Mouse (Mus musculus) liver, embryonic 13.5 days (tissue): Measurements from ENCODE around the gene Eif3l. TPM values are rescaled to one million over a fixed set of nuclear protein-coding genes. Genes with fewer than 3 reads are reported as not detected.

Source experiments
- ATAC-seq: fragments of 200-750 bp; cut with Nextera tagmentation; 2 replicates; pipeline ENCODE4 v1.8.0; 2017; ENCODE audit warnings: low read depth, mild to moderate bottlenecking, moderate number of reproducible peaks, moderate library complexity
- DNase-seq: peaks from one replicate; pipeline ENCODE4 v3.0.0; 2022
- H3K27ac ChIP-seq: fragments of 300-500 bp; sonication (generic); 2 replicates; pipeline ENCODE4 v1.5.1; 2015; ENCODE audit warnings: moderate library complexity, mild to moderate bottlenecking, inconsistent platforms
- H3K27me3 ChIP-seq: fragments of 300-500 bp; sonication (generic); 2 replicates; pipeline ENCODE4 v1.6.1; 2015; ENCODE audit warnings: mild to moderate bottlenecking, inconsistent platforms
- H3K36me3 ChIP-seq: fragments of 300-500 bp; sonication (generic); 2 replicates; pipeline ENCODE4 v1.6.1; 2015; ENCODE audit warnings: mild to moderate bottlenecking, inconsistent platforms
- H3K4me1 ChIP-seq: fragments of 300-500 bp; sonication (generic); replicated peaks from 2 replicates; pipeline ENCODE4 v1.6.1; 2015; ENCODE audit warnings: inconsistent platforms
- H3K4me2 ChIP-seq: fragments of 300-500 bp; sonication (generic); 2 replicates; pipeline ENCODE4 v1.6.1; 2015; ENCODE audit warnings: inconsistent platforms, mild to moderate bottlenecking, moderate library complexity
- H3K4me3 ChIP-seq: fragments of 300-500 bp; sonication (generic); replicated peaks from 2 replicates; pipeline ENCODE4 v1.5.1; 2015; ENCODE audit warnings: mild to moderate bottlenecking, inconsistent platforms
- H3K9ac ChIP-seq: fragments of 300-500 bp; sonication (generic); 2 replicates; pipeline ENCODE4 v1.6.1; 2015; ENCODE audit warnings: mild to moderate bottlenecking, inconsistent platforms
- H3K9me3 ChIP-seq: fragments of 300-500 bp; sonication (generic); replicated peaks from 2 replicates; pipeline ENCODE4 v1.6.1; 2016; ENCODE audit warnings: inconsistent platforms
- WGBS: fragments of 180-500 bp; shearing (Covaris S2); methylation state at CpG from one replicate; pipeline ENCODE4 v1.1.7; 2015; ENCODE audit not compliant: insufficient replicate concordance; 5-methylcytosine and 5-hydroxymethylcytosine counted together
- polyA plus RNA-seq: library from polyadenylated mRNA; unstranded; fragments of >200 nt; fragmentation: Nextera tagmentation; extraction: Ambion mirVana; gene quantifications from 2 replicates; pipeline ENCODE4 v1.2.1, GENCODE M21; 2015

Gene Eif3l
- polyA plus RNA-seq, 1 experiment from 2014 or later, result 171 TPM

DNA sequence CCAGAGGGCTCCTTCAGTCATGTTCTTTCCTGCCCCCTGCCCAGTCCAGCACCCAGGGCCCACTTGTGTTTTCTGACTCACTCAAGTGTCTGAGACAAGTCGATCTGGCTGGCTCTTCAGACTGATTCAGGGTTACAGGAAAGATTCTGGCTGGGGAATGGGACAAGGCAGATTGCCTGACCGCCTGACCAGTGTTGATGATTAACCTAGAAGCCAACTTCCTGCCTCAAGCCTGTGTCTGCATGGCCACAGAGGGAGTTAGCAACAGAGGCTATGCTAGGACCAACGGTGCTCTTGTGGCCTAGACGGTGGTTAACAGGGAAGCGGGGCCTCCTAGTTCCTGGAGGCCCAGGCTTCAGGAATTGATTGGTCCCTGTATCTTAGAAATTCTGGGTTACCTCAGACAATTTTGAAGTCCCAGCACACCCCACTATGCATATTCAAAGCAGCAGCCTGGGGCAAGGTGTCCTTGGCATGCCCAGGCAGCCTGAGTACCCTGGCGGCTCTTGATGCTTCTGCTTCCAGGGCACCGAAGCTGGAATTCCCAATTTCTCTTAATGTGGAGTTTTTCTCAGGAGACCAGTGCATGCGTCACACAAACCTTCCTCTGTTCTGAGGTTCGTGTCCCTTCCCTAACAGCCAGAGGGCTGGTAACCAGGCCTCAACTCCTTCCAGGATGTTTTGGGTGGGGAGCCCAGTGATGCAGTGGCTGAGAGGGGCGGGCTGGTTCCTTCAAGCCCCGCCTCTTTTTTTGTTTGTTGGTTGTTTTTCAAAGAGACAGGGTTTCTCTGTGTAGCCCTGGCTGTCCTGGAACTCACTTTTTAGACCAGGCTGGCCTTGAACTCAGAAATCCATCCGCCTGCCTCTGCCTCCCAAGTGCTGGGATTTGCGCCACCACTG, 23.3 kb upstream of the Eif3l start:
- Histone ChIP-seq H3K4me1 (peaks cover 35% of the 10 kb centered on the region), H3K4me3 (no peak overlapping the region; the same call in 1 of the 2 replicates), H3K4me2 (peak overlapping the region; percentile 10; the same call in 1 of the 2 replicates), H3K27me3 (0 out of 2 replicates have a peak, but pooled peaks cover 2% of the 10 kb centered on the region), H3K36me3 (peaks cover 54% of the 10 kb centered on the region), H3K27ac (peak overlapping the region; percentile 80), H3K9ac (peak overlapping the region; percentile 8; the same call in 1 of the 2 replicates), H3K9me3 (no peaks in the 10 kb centered on the region)
- ATAC-seq (peak; percentile 59), DNase-seq (no peak)
- WGBS, result 50% methylated on average over 13 of the region's 13 CpGs

- ATAC-seq (no peak), DNase-seq (no peak)
- no peaks in the 10 kb centered on the region for H3K9me3 ChIP-seq
- WGBS, result 76% methylated on average over 2 of the region's 2 CpGs
- peaks cover 60% of the 10 kb centered on the region for H3K36me3 ChIP-seq
- no peaks in the 10 kb centered on the region for H3K27me3 ChIP-seq
- no peak overlapping the region for H3K4me2 ChIP-seq
- H3K27ac ChIP-seq, result peak overlapping the region; percentile 80
- peaks cover 41% of the 10 kb centered on the region for H3K4me1 ChIP-seq
- H3K9ac ChIP-seq, result no peak overlapping the region
- no peak overlapping the region for H3K4me3 ChIP-seq
Measured at GRCm38 (mm10) chr15:79052366-79052765, 22.6 kb upstream of the Eif3l start.

- no peak for DNase-seq
- Histone ChIP-seq H3K4me1 (peaks cover 69% of the 10 kb centered on the region), H3K36me3 (peaks cover 97% of the 10 kb centered on the region)
Measured at GRCm38 (mm10) chr15:79056601-79057000, 18.4 kb upstream of the Eif3l start.

DNA sequence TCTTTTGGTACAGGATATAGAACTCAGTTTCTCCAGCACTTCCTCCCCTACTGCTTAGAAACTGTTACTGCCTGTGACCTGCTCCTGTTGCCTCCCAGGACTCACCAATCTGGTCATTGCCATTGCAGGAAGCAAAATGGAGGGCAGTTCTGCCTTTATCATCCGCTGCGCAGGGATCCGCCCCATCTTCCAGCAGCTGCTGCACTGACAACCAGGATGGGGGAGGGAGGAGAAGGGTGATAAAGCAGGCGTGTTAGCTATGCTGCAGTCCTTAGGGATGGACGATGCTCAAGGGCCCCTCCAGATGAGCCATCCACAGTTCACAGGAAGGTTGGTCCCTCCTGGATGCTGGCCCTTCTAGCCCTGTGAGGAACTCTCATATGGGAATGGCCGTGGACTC, 17.1 kb upstream of the Eif3l start:
- H3K9ac ChIP-seq, result peak overlapping the region; percentile 54
- peak; percentile 63 for ATAC-seq
- peaks cover 84% of the 10 kb centered on the region for H3K36me3 ChIP-seq
- H3K4me2 ChIP-seq, result peak overlapping the region; percentile 53
- H3K27ac ChIP-seq, result peak overlapping the region; percentile 85
- no peak overlapping the region; the same call in 1 of the 2 replicates for H3K4me3 ChIP-seq
- no peaks in the 10 kb centered on the region for H3K9me3 ChIP-seq
- H3K4me1 ChIP-seq, result peaks cover 61% of the 10 kb centered on the region
- H3K27me3 ChIP-seq, result no peaks in the 10 kb centered on the region
- peak; percentile 72 for DNase-seq
- 33% methylated on average over 6 of the region's 6 CpGs for WGBS

More at GRCm38 (mm10) chr15:79056601-79057000, 18.4 kb upstream of the Eif3l start:
- Histone ChIP-seq H3K27ac (peak overlapping the region; percentile 13; the same call in 1 of the 2 replicates), H3K4me2 (no peak overlapping the region), H3K27me3 (no peaks in the 10 kb centered on the region), H3K9me3 (no peaks in the 10 kb centered on the region), H3K9ac (no peak overlapping the region), H3K4me3 (no peak overlapping the region)
- WGBS, result 90% methylated on average over 7 of the region's 7 CpGs
- no peak for ATAC-seq

DNA sequence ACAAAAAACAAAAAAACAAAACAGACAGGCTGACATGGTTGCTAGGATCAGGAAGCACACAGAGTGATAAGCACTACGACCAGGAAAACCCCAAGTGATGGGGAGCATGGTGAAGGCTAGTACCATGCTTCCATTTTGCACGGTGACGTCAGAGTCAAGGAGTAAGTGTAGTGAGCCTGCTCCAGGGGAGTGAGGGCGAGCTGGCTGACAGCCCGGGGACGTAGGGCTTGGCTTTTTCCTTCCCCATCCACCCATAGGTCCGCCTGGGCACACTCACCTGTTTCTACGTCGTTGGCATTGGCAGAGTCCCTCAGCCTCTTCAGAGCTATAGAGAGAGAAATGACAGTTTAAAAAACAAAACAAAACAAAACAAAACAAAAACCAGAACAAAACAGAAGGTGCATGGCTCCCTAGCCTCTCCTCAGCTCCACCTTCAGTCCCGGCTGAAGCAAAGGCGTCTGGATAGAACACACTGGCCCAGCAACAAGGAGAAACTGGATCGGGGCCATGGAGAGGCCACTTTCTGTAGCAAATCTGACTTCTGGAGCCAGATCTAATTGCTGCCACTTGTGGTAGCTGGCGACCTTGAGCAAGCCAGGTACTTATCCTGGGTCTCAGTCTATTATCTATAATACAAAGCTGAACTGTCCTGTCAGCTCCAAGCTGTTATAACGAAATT, 14.0 kb upstream of the Eif3l start:
- peak overlapping the region; percentile 93 for H3K9ac ChIP-seq
- peak overlapping the region; percentile 84 for H3K4me3 ChIP-seq
- DNase-seq (no peak), ATAC-seq (no peak)
- no peaks in the 10 kb centered on the region for H3K9me3 ChIP-seq
- H3K27ac ChIP-seq, result peak overlapping the region; percentile 92
- H3K27me3 ChIP-seq, result no peaks in the 10 kb centered on the region
- peak overlapping the region; percentile 68 for H3K4me2 ChIP-seq
- peaks cover 82% of the 10 kb centered on the region for H3K4me1 ChIP-seq
- 76% methylated on average over 14 of the region's 14 CpGs for whole genome bisulfite sequencing
- peaks cover 52% of the 10 kb centered on the region for H3K36me3 ChIP-seq

DNA sequence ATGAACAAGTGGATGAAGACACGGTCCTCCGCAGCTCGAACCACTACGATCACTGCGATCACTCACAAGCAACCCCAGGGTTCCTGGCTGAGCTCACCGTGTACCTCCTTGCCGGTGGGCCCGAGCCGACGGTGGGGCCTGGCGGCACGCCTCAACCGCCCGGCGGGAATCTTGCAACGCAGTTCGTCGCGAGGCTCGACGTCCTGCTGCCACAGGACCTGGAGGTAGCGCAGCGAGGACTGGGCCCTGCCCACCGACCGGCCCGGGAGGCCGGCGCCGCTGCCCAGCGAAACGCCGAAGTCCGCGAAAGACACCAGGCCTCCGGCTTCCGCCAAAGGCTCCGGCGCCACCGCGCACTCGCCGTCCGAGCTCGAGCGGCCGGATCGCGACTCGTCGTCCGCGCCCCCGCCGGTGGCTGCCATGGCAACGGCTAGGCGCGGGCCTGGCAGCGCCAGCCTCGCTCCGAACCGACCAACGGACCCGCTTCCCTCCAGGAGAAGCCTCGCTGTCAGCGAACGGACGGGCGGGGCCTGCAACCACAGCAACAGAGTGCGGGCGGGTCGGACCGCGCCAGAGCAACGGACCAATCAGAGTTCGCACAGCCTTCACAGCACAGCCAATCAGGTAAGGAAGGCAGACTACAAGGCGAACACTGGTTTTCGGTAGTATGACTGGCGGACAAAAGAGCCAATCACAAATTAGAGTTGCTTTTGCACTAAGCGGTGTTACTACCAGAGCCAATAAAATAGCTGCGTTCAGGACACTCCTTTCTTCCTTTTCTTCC, 12.4 kb upstream of the Eif3l start, which contains the start of gene Ankrd54:
Gene Ankrd54, minus strand, starts transcription at position 518 of the 784 bp plus-strand sequence.
- WGBS, result under 1% methylated on average over 80 of the region's 80 CpGs
- Histone ChIP-seq H3K4me2 (peak within 1 kb of the TSS; percentile 78), H3K4me3 (peak within 1 kb of the TSS; percentile 84), H3K9ac (peak within 1 kb of the TSS; percentile 93), H3K9me3 (no peaks in the 10 kb centered on the region), H3K36me3 (peaks cover 37% of the 10 kb centered on the region), H3K4me1 (peaks cover 86% of the 10 kb centered on the region), H3K27me3 (no peaks in the 10 kb centered on the region), H3K27ac (peak within 1 kb of the TSS; percentile 92)
- ATAC-seq (peak; percentile 94), DNase-seq (peak; percentile 99)

DNA sequence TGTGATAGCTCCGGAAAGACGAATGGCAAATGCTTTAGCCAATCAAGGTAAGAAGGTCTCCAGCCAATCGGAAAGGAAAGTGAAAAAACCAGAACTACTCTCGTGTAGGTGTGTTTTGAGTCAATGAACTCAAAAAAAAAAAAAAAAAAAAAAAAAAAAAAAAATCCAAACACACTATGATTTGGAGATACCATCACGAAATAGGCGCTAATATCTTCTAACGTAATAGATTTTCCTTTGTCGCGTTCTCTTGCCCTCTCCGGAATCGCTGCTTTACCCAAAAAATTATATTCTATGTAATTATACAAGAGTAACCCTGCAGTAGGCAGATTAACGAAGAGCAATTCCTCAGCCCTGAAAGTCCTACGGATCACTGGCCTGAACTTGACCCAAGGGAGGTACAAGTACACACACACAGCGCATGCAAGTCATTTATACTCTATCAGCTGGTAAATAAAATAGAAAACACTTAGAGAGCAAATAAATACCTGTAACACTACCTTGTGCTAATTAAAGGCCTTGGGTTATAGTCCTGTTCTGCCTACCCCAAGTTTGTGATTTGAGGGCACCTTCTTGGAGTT, 11.7 kb upstream of the Eif3l start:
- peak overlapping the region; percentile 58 for H3K4me3 ChIP-seq
- DNase-seq, result no peak
- no peak for ATAC-seq
- H3K36me3 ChIP-seq, result peaks cover 30% of the 10 kb centered on the region
- WGBS, result 7% methylated on average over 14 of the region's 14 CpGs
- peaks cover 86% of the 10 kb centered on the region for H3K4me1 ChIP-seq
- no peaks in the 10 kb centered on the region for H3K27me3 ChIP-seq
- peak overlapping the region; percentile 71 for H3K9ac ChIP-seq
- peak overlapping the region; percentile 81 for H3K27ac ChIP-seq
- H3K9me3 ChIP-seq, result no peaks in the 10 kb centered on the region
- peak overlapping the region; percentile 78 for H3K4me2 ChIP-seq

- Histone ChIP-seq H3K9ac (no peak overlapping the region), H3K36me3 (peaks cover 10% of the 10 kb centered on the region), H3K4me3 (no peak overlapping the region), H3K27me3 (no peaks in the 10 kb centered on the region), H3K4me2 (no peak overlapping the region), H3K4me1 (peaks cover 84% of the 10 kb centered on the region), H3K9me3 (no peaks in the 10 kb centered on the region), H3K27ac (peak overlapping the region; percentile 89; the same call in 1 of the 2 replicates)
- DNase-seq, result no peak
- 64% methylated on average over 8 of the region's 8 CpGs for WGBS
- no peak for ATAC-seq
Measured at GRCm38 (mm10) chr15:79065086-79065770, 9.8 kb upstream of the Eif3l start.

- H3K36me3 ChIP-seq, result no peaks in the 10 kb centered on the region
- no peak overlapping the region for H3K9ac ChIP-seq
- no peaks in the 10 kb centered on the region for H3K27me3 ChIP-seq
- no peak for DNase-seq
- H3K4me3 ChIP-seq, result no peak overlapping the region
- peak overlapping the region; percentile 89 for H3K27ac ChIP-seq
- ATAC-seq, result no peak
- H3K9me3 ChIP-seq, result no peaks in the 10 kb centered on the region
- H3K4me2 ChIP-seq, result no peak overlapping the region
- peaks cover 74% of the 10 kb centered on the region for H3K4me1 ChIP-seq
- 67% methylated on average over 2 of the region's 2 CpGs for WGBS
Measured at GRCm38 (mm10) chr15:79066276-79066675, 8.7 kb upstream of the Eif3l start.

DNA sequence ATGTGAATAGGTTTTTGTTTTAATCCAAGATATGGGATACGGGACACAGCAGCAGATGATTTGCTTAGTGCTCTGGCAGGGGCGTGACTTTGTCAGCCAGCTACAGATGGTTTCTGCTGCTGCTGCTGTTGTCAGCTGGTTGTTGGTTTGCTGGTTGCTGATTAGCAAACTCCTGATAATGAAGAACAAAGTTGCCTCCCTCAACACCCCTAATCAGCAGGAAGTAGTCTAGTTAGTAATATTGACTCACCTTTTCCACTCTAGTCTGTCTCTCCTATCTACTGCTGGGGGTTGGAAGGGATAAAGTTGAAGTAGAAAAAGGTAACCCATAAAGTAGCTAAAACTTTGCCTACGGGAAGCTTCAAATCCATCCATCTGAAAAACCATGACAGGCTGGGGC, 7.3 kb upstream of the Eif3l start:
- Histone ChIP-seq H3K36me3 (no peaks in the 10 kb centered on the region), H3K9ac (peak overlapping the region; percentile 51), H3K27ac (peak overlapping the region; percentile 89), H3K27me3 (no peaks in the 10 kb centered on the region), H3K4me3 (peak overlapping the region; percentile 2; the same call in 1 of the 2 replicates), H3K9me3 (no peaks in the 10 kb centered on the region), H3K4me2 (peak overlapping the region; percentile 49), H3K4me1 (peaks cover 66% of the 10 kb centered on the region)
- 17% methylated on average over 3 of the region's 3 CpGs for WGBS
- peak; percentile 30 for ATAC-seq
- DNase-seq, result peak; percentile 69
